Mouse (Mus musculus) megakaryocyte, embryonic 14.5 days (primary cell): ENCODE measurements around the gene Zbtb4.

Source experiments
- FLI1 ChIP-seq: IDR thresholded peaks from 2 replicates; pipeline ENCODE4 v1.6.1; 2012; ENCODE audit warnings: low read length, inconsistent platforms, mixed read lengths
- GATA1 ChIP-seq: IDR thresholded peaks from 3 replicates; pipeline ENCODE4 v1.6.1; 2012; ENCODE audit warnings: mixed read lengths, low read length, inconsistent platforms, borderline replicate concordance

DNA sequence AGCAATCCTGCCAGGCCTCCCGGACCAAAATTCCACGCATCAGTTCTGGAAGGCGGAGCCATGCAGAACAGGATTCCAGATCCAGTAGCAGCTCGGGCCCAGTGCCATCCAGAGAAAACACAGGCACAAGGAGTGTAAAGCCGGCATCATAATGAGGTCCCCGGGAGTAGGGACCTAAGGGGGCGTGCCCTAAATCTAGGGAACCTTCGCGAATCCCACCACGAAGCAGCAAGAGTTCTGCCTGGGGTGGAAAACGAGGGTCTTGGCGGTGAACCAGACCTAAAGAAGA, 38.9 kb downstream of the Zbtb4 start:
- TF ChIP-seq GATA1 (no peak), FLI1 (no peak)
